Mouse (Mus musculus): ENCODE data around the gene Tmtc2.

- TF ChIP-seq GATA1 (IDR thresholded peaks at IDR 0.05; ENCODE audit: low read length) (no peak), TAL1 (IDR thresholded peaks at IDR 0.05; ENCODE audit: low read length) (no peak)
Measured at GRCm38 (mm10) chr10:105368242-105368641, 206.0 kb downstream of the Tmtc2 start.
